Mouse (Mus musculus) inflammation-experienced regulatory T-cells, adult 6 months (primary cell): ENCODE data around the gene Tln2. TPM values are rescaled to one million over a fixed set of nuclear protein-coding genes. Genes with fewer than 3 reads are reported as not detected.

ENCODE experiments used
- ATAC-seq: one replicate; pipeline ENCODE4 v1.8.0; 2017
- polyA plus RNA-seq, 3 experiments: library from polyadenylated mRNA; unstranded; fragments of 100-300 nt; shearing (Covaris generic); gene quantifications; one replicate each; pipeline ENCODE4 v1.2.1; 2017

Tln2 gene
- polyA plus RNA-seq, 3 experiments from 2014 or later = 0.11 to 0.20 (median 0.19) TPM

DNA sequence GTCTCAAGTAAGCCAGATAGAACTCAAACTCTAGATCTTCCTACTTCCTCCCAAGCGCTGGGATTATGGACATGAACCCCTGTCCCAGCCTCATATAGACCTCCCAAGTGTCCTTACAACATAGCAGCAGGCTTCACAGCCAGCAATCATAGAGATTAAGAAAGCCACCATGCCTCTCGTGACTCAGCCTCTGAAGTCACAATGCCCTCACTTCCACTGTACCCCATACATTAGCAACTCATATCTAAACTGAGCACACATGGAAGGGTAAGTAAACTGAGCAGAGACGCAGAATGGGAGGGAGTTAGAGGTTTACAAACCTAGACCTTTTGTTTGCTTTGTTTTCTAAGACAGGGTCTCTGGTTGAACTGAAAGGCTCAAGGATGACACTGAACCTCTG lies 13.7 kb downstream of the Tln2 start:
- ATAC-seq = no peak

DNA sequence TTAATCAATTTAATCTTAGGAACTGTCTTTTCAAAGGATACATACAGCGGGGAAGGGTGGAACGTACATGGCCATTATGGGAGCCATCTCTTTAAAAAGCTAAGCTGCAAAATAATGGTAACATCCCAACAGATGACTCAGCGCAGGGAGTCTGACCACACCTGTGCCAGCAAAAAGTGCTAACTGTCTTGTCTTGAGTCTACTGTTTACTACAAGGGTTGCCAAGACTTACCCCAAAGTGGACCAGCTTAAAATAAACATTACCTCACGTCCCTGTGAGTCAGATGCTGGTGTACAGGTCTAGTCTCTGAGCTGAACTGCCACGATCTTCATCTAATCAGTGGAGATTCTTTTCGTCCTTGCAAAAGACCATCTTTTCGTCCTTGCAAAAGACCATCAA lies 14.7 kb downstream of the Tln2 start:
- ATAC-seq = no peak

GRCm38 (mm10) chr9:67541948-67542347 lies 17.6 kb downstream of the Tln2 start:
- no peak for ATAC-seq

DNA sequence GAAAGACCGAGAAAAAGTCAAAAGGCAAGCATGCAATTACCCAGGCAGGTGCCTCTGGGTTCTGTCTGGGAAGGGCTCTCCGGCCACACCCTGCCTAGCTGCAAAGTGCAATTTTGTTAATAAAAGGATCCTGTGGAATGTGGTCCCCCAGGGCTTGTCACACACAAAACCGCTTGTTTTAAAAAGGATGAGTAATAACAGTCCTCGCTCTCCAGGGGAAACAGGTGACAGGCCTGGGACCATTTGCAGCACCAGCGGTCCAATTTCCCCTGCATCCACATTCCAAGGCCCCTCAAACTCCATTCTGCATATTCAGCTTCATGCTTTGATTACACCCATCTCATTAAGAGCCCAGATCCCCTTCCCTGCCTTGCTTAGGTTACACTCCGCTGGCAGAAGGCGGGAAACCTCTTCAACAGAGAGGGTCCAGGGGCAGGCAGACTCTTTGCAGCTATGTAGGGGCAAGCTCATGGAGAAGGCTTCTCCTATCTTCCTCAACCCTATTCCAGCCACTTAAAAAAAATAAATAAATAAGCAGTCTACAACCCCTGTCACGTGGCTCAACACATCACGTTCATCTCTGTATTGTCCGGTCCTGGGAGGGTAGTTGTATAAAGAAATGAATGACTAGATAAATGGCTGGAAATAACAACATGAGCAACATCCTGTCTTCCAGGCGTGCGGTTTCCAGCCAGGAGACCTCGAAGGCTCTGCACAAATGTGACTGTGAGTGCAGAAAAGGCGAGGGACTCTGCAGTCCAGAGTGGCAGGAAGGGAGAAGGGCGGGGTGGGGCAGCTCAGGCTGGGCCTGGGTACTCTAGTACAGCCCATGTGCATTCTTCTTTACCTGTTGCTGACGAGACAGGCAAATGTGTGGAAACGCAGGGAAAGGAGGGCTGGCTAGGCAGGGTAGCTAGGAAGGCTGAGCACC lies 19.5 kb downstream of the Tln2 start:
- no peak for ATAC-seq

- ATAC-seq = no peak
Measured at GRCm38 (mm10) chr9:67534420-67534819, 25.1 kb downstream of the Tln2 start.

GRCm38 (mm10) chr9:67533260-67533659 lies 26.2 kb downstream of the Tln2 start:
- ATAC-seq = no peak

- no peak for ATAC-seq
Measured at GRCm38 (mm10) chr9:67532631-67533030, 26.9 kb downstream of the Tln2 start.

- ATAC-seq = no peak
Measured at GRCm38 (mm10) chr9:67529600-67529999, 29.9 kb downstream of the Tln2 start.

DNA sequence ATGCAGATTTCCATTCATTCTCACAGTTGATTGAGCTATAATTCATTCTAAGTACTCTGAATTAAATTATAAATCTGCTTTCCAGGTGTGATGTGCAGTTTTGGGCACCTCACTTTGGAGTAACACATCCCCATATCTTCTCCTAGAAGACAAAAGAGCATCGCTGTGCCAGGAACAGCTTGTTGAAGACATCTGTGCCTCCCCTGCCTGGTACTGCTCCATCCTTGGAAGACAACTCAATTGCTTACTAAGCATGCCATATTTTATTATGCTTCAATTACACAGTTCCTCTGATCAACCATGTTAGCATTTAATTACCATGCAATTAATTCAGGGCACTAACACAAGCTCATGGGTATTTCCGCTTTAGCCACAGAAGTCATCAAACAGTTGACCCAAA lies 31.8 kb downstream of the Tln2 start:
- ATAC-seq = no peak

GRCm38 (mm10) chr9:67521736-67522135 lies 37.8 kb downstream of the Tln2 start:
- no peak for ATAC-seq

- no peak for ATAC-seq
Measured at GRCm38 (mm10) chr9:67509510-67509909, 50.0 kb downstream of the Tln2 start.

- no peak for ATAC-seq
Measured at GRCm38 (mm10) chr9:67504669-67505260, 54.7 kb downstream of the Tln2 start.

DNA sequence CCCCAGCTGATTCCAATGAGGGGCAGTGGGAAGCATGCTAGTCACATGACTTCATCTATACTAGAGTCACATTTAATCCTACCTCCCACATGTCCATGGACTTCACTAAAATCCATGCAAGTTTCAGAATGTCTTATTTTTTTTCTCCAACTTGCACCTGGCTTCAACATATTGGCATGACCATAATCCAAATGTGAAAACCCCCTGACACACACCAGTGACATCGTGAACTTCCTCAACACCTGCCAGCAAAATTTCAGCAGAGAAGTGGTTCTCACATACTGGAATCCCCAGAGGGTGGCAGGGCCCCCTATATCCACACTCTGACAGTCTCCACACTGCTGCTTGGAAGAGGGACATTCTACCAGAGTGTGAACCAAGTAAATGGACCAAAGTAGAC lies 57.7 kb downstream of the Tln2 start:
- ATAC-seq = no peak

GRCm38 (mm10) chr9:67496368-67496767 lies 63.1 kb downstream of the Tln2 start:
- ATAC-seq = no peak

DNA sequence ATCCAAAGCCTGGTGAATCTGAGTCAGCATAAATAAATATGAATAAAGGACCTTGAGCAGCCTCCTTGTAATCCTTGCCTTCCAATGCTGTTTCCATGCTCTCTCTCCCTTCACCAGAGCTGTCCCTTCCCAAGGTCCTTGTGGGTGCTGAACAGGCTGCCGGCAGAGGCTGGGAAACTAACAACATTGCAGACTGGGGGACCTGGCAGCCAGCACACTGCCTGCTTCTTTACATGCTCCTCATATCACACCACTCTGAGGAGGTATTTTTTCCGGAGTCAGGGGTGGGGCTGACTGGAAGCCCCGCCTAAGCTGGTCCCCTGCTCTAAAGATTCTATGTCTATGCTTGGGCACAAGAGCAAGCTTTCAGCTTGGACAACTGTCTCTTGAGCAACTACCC lies 64.2 kb downstream of the Tln2 start:
- no peak for ATAC-seq

- no peak for ATAC-seq
Measured at GRCm38 (mm10) chr9:67493876-67494552, 65.5 kb downstream of the Tln2 start.

- ATAC-seq = no peak
Measured at GRCm38 (mm10) chr9:67489370-67489769, 70.1 kb downstream of the Tln2 start.

- ATAC-seq = no peak
Measured at GRCm38 (mm10) chr9:67486621-67487020, 72.9 kb downstream of the Tln2 start.

DNA sequence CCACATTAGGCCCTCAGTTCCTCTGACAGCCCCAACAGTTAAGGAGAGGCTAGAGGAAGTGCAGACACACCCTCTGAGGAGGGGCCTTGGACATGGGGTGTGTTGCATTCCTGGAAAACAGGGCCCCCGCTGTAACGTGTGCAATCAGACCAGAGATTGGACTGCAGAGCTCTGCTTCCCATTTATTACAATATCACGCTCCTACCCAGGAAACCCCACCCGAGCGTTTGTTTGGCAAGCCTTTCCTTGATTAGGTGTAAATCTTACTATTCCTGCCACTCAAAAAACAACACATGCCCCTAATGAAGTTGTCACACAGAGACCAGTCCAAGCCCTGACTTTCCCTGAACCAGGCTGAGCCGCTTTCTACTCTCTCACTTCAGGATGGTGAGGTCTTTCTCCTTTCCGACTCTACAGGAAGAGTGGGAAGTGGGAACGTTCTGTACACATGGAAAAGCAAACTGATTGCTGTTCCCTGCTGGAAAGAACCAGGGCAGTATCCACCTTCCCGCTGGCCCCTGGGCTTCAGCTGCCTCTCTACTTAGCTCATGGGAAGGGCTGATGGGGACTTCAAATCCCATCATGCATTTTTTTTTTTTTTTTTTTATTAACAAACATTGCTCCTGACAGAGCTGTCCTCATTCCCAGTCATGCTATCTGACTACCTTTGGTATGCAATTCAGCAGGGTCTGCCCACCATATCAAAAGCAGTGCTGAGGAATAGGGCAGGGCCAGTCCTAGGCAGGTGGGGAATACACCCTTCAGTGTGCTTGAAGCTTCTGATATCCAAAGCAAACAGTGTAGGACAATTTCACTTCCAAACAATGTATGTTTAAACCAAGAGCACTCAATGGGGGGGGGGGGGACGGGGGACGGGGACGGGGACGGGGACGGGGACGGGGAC lies 74.1 kb downstream of the Tln2 start:
- ATAC-seq = no peak

DNA sequence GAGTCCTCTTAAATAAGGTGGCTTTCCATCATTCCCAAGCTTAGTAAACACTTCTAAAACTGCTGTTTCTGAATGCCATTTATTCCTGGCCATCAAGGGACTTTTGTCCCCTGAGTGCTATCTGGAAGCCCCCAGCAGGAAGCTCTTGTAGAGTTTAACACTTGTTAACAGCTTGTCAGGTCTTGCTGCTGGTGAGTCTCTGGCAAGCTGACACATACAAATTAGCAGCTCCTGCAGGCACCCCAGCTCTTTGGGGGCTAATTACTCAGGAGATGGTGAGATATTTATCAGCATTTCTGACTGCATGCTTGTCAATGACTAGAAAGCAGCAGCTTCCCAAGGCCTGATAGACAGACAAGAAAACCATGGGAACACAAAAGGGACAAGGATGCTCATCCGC lies 77.2 kb downstream of the Tln2 start:
- no peak for ATAC-seq

DNA sequence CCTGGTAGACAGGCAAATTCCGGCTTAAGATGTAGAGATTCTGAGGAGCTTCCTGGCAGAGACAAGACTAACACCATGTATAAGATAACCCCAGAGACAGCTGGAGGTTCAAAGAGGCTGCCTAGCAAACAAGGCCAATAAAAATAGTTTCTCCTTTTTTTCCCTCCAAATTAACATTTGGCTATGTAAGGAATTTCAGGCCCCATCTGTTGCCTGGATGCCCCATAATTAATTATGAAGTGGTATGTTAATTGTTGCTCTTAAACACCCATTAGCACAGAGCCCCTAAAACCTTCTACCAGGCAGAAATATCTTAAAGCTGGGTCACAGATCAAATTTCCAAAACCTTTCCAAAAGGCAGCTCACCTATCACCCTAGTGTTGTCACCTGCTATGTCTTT lies 77.7 kb downstream of the Tln2 start:
- no peak for ATAC-seq

DNA sequence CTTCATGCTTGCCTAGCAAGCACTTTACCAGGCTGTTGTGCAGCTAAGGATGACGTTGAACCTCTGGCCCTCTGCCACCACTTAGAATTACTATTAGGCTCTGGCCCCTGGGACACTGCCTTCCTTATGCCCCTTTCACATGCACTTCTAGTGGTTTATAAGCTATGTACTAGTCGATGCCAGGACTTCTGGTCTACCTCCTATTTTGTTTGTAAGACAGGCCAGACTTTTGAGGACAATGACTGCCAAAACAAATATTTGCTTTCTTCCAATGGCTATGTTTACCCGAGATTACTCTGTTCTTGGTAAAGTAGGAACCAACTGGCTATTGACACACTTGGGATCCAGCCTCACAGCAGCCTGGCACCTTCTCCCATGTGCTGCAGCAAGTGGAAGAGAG lies 82.1 kb downstream of the Tln2 start:
- no peak for ATAC-seq

GRCm38 (mm10) chr9:67476184-67476583 lies 83.3 kb downstream of the Tln2 start:
- no peak for ATAC-seq
